Mouse (Mus musculus): ENCODE measurements around the gene Cap2. TPM values are rescaled to one million over a fixed set of nuclear protein-coding genes. Genes with fewer than 3 reads are reported as not detected.

Cap2 gene
- polyA plus RNA-seq, 2 experiments from 2014 or later = 0.30 to 0.32 TPM

Other genes starting within 250 kb of the Cap2 start
- not detected for gene Stmnd1, start 228.1 kb upstream of the Cap2 start, polyA plus RNA-seq (2017; shearing (Covaris generic))
- under 1 TPM in 1 of 2 experiments, not detected in 1; 0.32 TPM for gene Rbm24, start 83.4 kb upstream of the Cap2 start, polyA plus RNA-seq (2017; shearing (Covaris generic))
- gene Fam8a1, start 167.7 kb downstream of the Cap2 start, polyA plus RNA-seq (2017; shearing (Covaris generic)) = 1 to 10 TPM; 8.5 to 9.0 TPM
- 10 to 100 TPM; 51.7 to 77.9 TPM for gene Nup153, start 226.1 kb downstream of the Cap2 start, polyA plus RNA-seq (2017; shearing (Covaris generic))